Mouse (Mus musculus): ENCODE measurements at regions not wholly inside any gene's neighbourhood (a gene's known extent, or its start where the extent isn't known, plus 50 kb on each side); places are given as distances from the start of the nearest gene placed in this dataset.

GRCm38 (mm10) chr15:25497743-25498142 is 84.2 kb upstream of the Basp1 start:
- H3K36me3 ChIP-seq, result no peaks in the 10 kb centered on the region
- no peak overlapping the region for H3K4me2 ChIP-seq
- peak; percentile 51; the same call in 1 of the 2 replicates for ATAC-seq (ENCODE audit: insufficient read depth, low FRiP score, low read depth)
- H3K27ac ChIP-seq, result no peak overlapping the region
- no peaks in the 10 kb centered on the region for H3K27me3 ChIP-seq (replicated peaks)
- H3K4me1 ChIP-seq, result no peaks in the 10 kb centered on the region
- WGBS, result 40% methylated on average over 1 of the region's 1 CpGs
- H3K9ac ChIP-seq, result no peak overlapping the region
- no peak overlapping the region for H3K4me3 ChIP-seq (replicated peaks)
- H3K9me3 ChIP-seq, result no peaks in the 10 kb centered on the region

GRCm38 (mm10) chr15:25498422-25498821 is 84.9 kb upstream of the Basp1 start:
- no peak overlapping the region for H3K9ac ChIP-seq
- no peak overlapping the region for H3K27ac ChIP-seq
- H3K4me1 ChIP-seq, result no peaks in the 10 kb centered on the region
- H3K9me3 ChIP-seq, result no peaks in the 10 kb centered on the region
- no peaks in the 10 kb centered on the region for H3K27me3 ChIP-seq (replicated peaks)
- H3K4me3 ChIP-seq (replicated peaks), result no peak overlapping the region
- WGBS, result 55% methylated on average over 2 of the region's 2 CpGs
- no peak overlapping the region for H3K4me2 ChIP-seq
- ATAC-seq (ENCODE audit: insufficient read depth, low FRiP score, low read depth), result no peak
- H3K36me3 ChIP-seq, result no peaks in the 10 kb centered on the region

GRCm38 (mm10) chr15:25502513-25502912 is 88.9 kb upstream of the Basp1 start:
- H3K9ac ChIP-seq, result no peak overlapping the region
- ATAC-seq (ENCODE audit: insufficient read depth, low FRiP score, low read depth), result no peak
- 88% methylated on average over 5 of the region's 5 CpGs for WGBS

GRCm38 (mm10) chr15:25503104-25503503 is 89.5 kb upstream of the Basp1 start:
- Histone ChIP-seq H3K4me3 (replicated peaks) (no peak overlapping the region), H3K27me3 (replicated peaks) (no peaks in the 10 kb centered on the region), H3K27ac (no peak overlapping the region), H3K9me3 (no peaks in the 10 kb centered on the region), H3K36me3 (no peaks in the 10 kb centered on the region), H3K4me2 (no peak overlapping the region), H3K9ac (no peak overlapping the region), H3K4me1 (no peaks in the 10 kb centered on the region)
- 58% methylated on average over 6 of the region's 6 CpGs for WGBS
- ATAC-seq (ENCODE audit: insufficient read depth, low FRiP score, low read depth), result no peak

More at GRCm38 (mm10) chr15:25502513-25502912, 88.9 kb upstream of the Basp1 start:
- Histone ChIP-seq H3K27ac (no peak overlapping the region), H3K4me3 (replicated peaks) (no peak overlapping the region), H3K4me1 (no peaks in the 10 kb centered on the region), H3K4me2 (no peak overlapping the region), H3K36me3 (no peaks in the 10 kb centered on the region), H3K9me3 (no peaks in the 10 kb centered on the region), H3K27me3 (replicated peaks) (no peaks in the 10 kb centered on the region)

- Histone ChIP-seq H3K4me3 (replicated peaks) (no peak overlapping the region), H3K9ac (no peak overlapping the region), H3K4me1 (peaks cover 11% of the 10 kb centered on the region; the same call in 1 of the 2 replicates), H3K27me3 (replicated peaks) (no peaks in the 10 kb centered on the region), H3K4me2 (no peak overlapping the region), H3K9me3 (no peaks in the 10 kb centered on the region), H3K36me3 (no peaks in the 10 kb centered on the region), H3K27ac (no peak overlapping the region)
- no peak for ATAC-seq (ENCODE audit: insufficient read depth, low FRiP score, low read depth)
- WGBS, result 48% methylated on average over 7 of the region's 7 CpGs
These were observed 95.6 kb upstream of the Basp1 start for GRCm38 (mm10) chr15:25509139-25509538.

GRCm38 (mm10) chr15:25509584-25509983 is 96.0 kb upstream of the Basp1 start:
- no peak overlapping the region for H3K4me3 ChIP-seq (replicated peaks)
- H3K27me3 ChIP-seq (replicated peaks), result no peaks in the 10 kb centered on the region
- WGBS, result 68% methylated on average over 8 of the region's 8 CpGs
- no peak for ATAC-seq (ENCODE audit: insufficient read depth, low FRiP score, low read depth)
- no peak overlapping the region for H3K27ac ChIP-seq
- no peaks in the 10 kb centered on the region for H3K9me3 ChIP-seq
- H3K9ac ChIP-seq, result no peak overlapping the region
- H3K4me1 ChIP-seq, result peaks cover 11% of the 10 kb centered on the region; the same call in 1 of the 2 replicates
- no peak overlapping the region for H3K4me2 ChIP-seq
- H3K36me3 ChIP-seq, result no peaks in the 10 kb centered on the region

- no peaks in the 10 kb centered on the region for H3K9me3 ChIP-seq
- no peak overlapping the region for H3K4me2 ChIP-seq
- H3K27me3 ChIP-seq (replicated peaks), result no peaks in the 10 kb centered on the region
- H3K27ac ChIP-seq, result no peak overlapping the region
- peaks cover 11% of the 10 kb centered on the region; the same call in 1 of the 2 replicates for H3K4me1 ChIP-seq
- H3K9ac ChIP-seq, result no peak overlapping the region
- H3K4me3 ChIP-seq (replicated peaks), result no peak overlapping the region
- H3K36me3 ChIP-seq, result no peaks in the 10 kb centered on the region
- no peak for ATAC-seq (ENCODE audit: insufficient read depth, low FRiP score, low read depth)
- WGBS, result 27% methylated on average over 8 of the region's 8 CpGs
These were observed 96.5 kb upstream of the Basp1 start for GRCm38 (mm10) chr15:25510060-25510492.

GRCm38 (mm10) chr15:25518025-25518928 is 104.0 kb upstream of the Myo10 start:
- Histone ChIP-seq H3K4me1 (no peaks in the 10 kb centered on the region), H3K4me3 (replicated peaks) (no peak overlapping the region), H3K9ac (no peak overlapping the region), H3K9me3 (no peaks in the 10 kb centered on the region), H3K27me3 (replicated peaks) (no peaks in the 10 kb centered on the region), H3K36me3 (no peaks in the 10 kb centered on the region), H3K27ac (no peak overlapping the region), H3K4me2 (no peak overlapping the region)
- WGBS, result 69% methylated on average over 15 of the region's 15 CpGs
- no peak for ATAC-seq (ENCODE audit: insufficient read depth, low FRiP score, low read depth)

- Histone ChIP-seq H3K27ac (no peak overlapping the region), H3K9me3 (no peaks in the 10 kb centered on the region), H3K4me2 (no peak overlapping the region), H3K9ac (no peak overlapping the region), H3K4me1 (no peaks in the 10 kb centered on the region), H3K27me3 (replicated peaks) (no peaks in the 10 kb centered on the region), H3K36me3 (no peaks in the 10 kb centered on the region), H3K4me3 (replicated peaks) (no peak overlapping the region)
- 76% methylated on average over 4 of the region's 4 CpGs for WGBS
- ATAC-seq (ENCODE audit: insufficient read depth, low FRiP score, low read depth), result no peak
These were observed 98.1 kb upstream of the Myo10 start for GRCm38 (mm10) chr15:25524189-25524588.

- 70% methylated on average over 7 of the region's 7 CpGs for WGBS
- no peak overlapping the region for H3K27ac ChIP-seq
- no peaks in the 10 kb centered on the region for H3K36me3 ChIP-seq
- no peak overlapping the region for H3K9ac ChIP-seq
- H3K27me3 ChIP-seq (replicated peaks), result no peaks in the 10 kb centered on the region
- no peak overlapping the region for H3K4me3 ChIP-seq (replicated peaks)
- ATAC-seq (ENCODE audit: insufficient read depth, low FRiP score, low read depth), result no peak
- no peak overlapping the region for H3K4me2 ChIP-seq
- no peaks in the 10 kb centered on the region for H3K9me3 ChIP-seq
- H3K4me1 ChIP-seq, result no peaks in the 10 kb centered on the region
These were observed 97.0 kb upstream of the Myo10 start for GRCm38 (mm10) chr15:25525337-25525736.

- Histone ChIP-seq H3K27me3 (replicated peaks) (no peaks in the 10 kb centered on the region), H3K27ac (no peak overlapping the region), H3K4me3 (replicated peaks) (no peak overlapping the region), H3K4me1 (no peaks in the 10 kb centered on the region; the same call in 1 of the 2 replicates), H3K4me2 (no peak overlapping the region), H3K36me3 (no peaks in the 10 kb centered on the region), H3K9ac (no peak overlapping the region), H3K9me3 (no peaks in the 10 kb centered on the region)
- 70% methylated on average over 22 of the region's 22 CpGs for WGBS
- no peak for ATAC-seq (ENCODE audit: insufficient read depth, low FRiP score, low read depth)
These were observed 85.6 kb upstream of the Myo10 start for GRCm38 (mm10) chr15:25536451-25537334.
